Mouse (Mus musculus) E14TG2a.4 (cell line): ENCODE measurements around the gene Myo1h.
A peak's percentile ranks its signal among the peaks of the same experiment; 100 is the strongest.

Experiments used
- H3K27me3 ChIP-seq: 2 replicates; pipeline ENCODE4 v1.6.1; 2014; ENCODE audit warnings: low read length, control low read depth; ENCODE audit not compliant: insufficient read depth
- H3K36me3 ChIP-seq: 2 replicates; pipeline ENCODE4 v1.6.1; 2014; ENCODE audit warnings: low read length, control low read depth; ENCODE audit not compliant: insufficient read depth
- H3K4me1 ChIP-seq: replicated peaks from 2 replicates; pipeline ENCODE4 v1.6.1; 2014; ENCODE audit warnings: low read depth, low read length, control low read depth
- H3K4me3 ChIP-seq: replicated peaks from 2 replicates; pipeline ENCODE4 v1.5.1; 2014; ENCODE audit warnings: mild to moderate bottlenecking, low read length
- H3K9me3 ChIP-seq: 2 replicates; pipeline ENCODE4 v1.6.1; 2014; ENCODE audit warnings: low read length, control low read depth
- CTCF ChIP-seq: conservative IDR thresholded peaks from 2 replicates; pipeline ENCODE4 v1.5.1; 2014; ENCODE audit warnings: low read length
- NANOG ChIP-seq: IDR thresholded peaks from 2 replicates; pipeline ENCODE4 v1.6.1; 2014; ENCODE audit warnings: borderline replicate concordance, low read length, mixed read lengths
- POU5F1 ChIP-seq: IDR thresholded peaks from 2 replicates; pipeline ENCODE4 v1.6.1; 2014; ENCODE audit warnings: low read length, borderline replicate concordance

Gene Myo1h

GRCm38 (mm10) chr5:114269499-114269898 is 19.5 kb upstream of the Myo1h start:
- TF ChIP-seq NANOG, result no peak
- H3K36me3 ChIP-seq, result no peaks in the 10 kb centered on the region
- peaks cover 63% of the 10 kb centered on the region for H3K4me1 ChIP-seq
- no peak overlapping the region for H3K4me3 ChIP-seq
- no peaks in the 10 kb centered on the region for H3K9me3 ChIP-seq
- H3K27me3 ChIP-seq, result peaks cover 48% of the 10 kb centered on the region

DNA sequence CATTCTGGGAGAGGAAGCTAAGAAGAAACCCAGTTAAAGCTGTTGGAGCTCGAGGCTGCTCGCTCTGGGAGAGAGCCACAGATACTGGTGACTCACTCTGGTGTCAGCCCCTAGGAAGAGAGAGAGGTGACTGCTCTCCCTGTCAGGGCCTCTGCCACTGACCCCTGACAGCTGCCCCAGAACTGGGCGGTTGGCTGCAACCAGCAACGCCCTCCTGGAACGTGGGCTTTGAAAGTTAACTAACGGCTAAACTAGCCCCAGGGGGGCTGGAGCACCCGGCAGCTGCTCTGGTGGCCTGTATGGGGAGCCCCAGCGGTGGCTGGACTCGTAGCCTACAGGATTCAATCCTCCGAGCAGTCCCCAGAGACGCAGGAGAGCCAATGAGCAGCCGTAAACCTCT is 19.0 kb upstream of the Myo1h start:
- peaks cover 53% of the 10 kb centered on the region for H3K27me3 ChIP-seq
- H3K36me3 ChIP-seq, result no peaks in the 10 kb centered on the region
- H3K9me3 ChIP-seq, result no peaks in the 10 kb centered on the region
- H3K4me3 ChIP-seq, result no peak overlapping the region
- TF ChIP-seq CTCF (no peak), NANOG (no peak), POU5F1 (no peak)
- H3K4me1 ChIP-seq, result peaks cover 68% of the 10 kb centered on the region

DNA sequence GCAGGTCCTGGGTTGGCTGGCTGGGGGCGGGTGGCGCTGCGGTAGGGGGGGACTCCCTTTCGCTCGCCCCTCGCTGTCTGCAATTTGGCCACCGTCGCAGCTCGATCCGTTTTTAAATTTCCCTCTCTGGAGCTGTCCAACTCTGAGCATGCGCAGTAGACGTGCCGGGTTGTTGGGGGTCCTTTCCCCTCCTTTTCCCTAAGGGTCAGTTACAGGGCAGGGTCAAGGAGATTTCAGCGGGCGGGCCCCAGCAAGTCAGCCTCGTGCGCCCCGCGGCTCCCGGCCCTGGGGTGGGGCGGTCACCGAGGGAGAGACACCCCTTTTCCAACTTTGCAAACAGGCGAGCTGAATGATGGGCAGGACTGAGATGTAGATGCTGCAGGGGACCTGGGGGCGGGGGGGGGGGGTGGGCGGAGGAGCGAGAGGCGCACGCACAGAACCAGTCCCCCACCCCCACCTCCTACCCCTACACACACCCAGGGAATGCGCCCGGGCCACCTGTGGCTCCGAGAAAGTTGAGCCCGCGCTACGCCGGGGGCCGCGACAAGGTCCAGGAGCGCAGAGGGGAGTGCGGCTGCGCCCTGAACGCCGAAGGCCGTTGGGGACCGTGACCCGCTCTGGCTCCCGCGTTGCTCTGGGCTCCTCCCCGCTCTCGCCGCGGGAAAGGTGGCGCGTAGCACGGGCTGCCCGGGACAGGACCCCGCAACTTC is 15.1 kb upstream of the Myo1h start, which contains the start of gene Foxn4:
Gene Foxn4, minus strand, starts transcription at position 115 of the 710 bp plus-strand sequence.
- TF ChIP-seq NANOG (no peak), POU5F1 (no peak), CTCF (no peak)
- H3K4me3 ChIP-seq, result peak within 1 kb of the TSS; percentile 82
- H3K27me3 ChIP-seq, result peaks cover 66% of the 10 kb centered on the region
- H3K9me3 ChIP-seq, result no peaks in the 10 kb centered on the region
- no peaks in the 10 kb centered on the region for H3K36me3 ChIP-seq
- peaks cover 83% of the 10 kb centered on the region for H3K4me1 ChIP-seq

GRCm38 (mm10) chr5:114275339-114275738 is 13.6 kb upstream of the Myo1h start:
- H3K27me3 ChIP-seq, result peaks cover 61% of the 10 kb centered on the region
- H3K4me3 ChIP-seq, result 0 out of 2 replicates have a peak overlapping the region, but pooled peaks have one; percentile 13
- TF ChIP-seq CTCF (no peak), NANOG (0 out of 2 replicates have a peak, but pooled peaks have one; percentile 5)
- no peaks in the 10 kb centered on the region for H3K9me3 ChIP-seq
- peaks cover 69% of the 10 kb centered on the region for H3K4me1 ChIP-seq
- no peaks in the 10 kb centered on the region for H3K36me3 ChIP-seq

DNA sequence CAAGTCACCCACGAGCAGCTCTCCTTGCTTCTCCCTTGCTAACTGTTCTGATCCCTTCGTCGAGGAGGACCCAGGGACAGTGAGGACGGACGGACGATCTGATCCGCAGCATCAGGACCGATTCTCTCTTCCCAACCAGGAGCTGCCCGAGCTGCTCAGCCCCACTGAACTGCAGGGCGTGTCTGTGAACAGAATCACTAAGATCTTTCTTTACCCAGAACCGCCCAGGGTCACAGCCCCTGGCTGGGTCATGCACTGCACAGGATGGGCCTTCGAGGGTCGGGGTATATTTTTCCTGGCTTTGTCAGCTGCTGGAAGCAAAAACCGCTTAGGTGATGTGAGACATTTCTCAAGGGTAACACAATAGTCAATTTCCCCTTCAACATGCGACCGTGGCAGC is 13.0 kb upstream of the Myo1h start:
- TF ChIP-seq NANOG (no peak), POU5F1 (no peak), CTCF (no peak)
- H3K4me3 ChIP-seq, result 0 out of 2 replicates have a peak overlapping the region, but pooled peaks have one; percentile 13

GRCm38 (mm10) chr5:114279382-114280143 is 9.4 kb upstream of the Myo1h start:
- no peak for TF ChIP-seq POU5F1
- no peak for TF ChIP-seq NANOG
- TF ChIP-seq CTCF, result no peak
- no peaks in the 10 kb centered on the region for H3K36me3 ChIP-seq
- peaks cover 34% of the 10 kb centered on the region for H3K27me3 ChIP-seq
- no peaks in the 10 kb centered on the region for H3K9me3 ChIP-seq
- peaks cover 33% of the 10 kb centered on the region for H3K4me1 ChIP-seq
- H3K4me3 ChIP-seq, result no peak overlapping the region

More for the DNA sequence above, 13.0 kb upstream of the Myo1h start:
- Histone ChIP-seq H3K36me3 (no peaks in the 10 kb centered on the region), H3K27me3 (peaks cover 58% of the 10 kb centered on the region), H3K4me1 (peaks cover 62% of the 10 kb centered on the region), H3K9me3 (no peaks in the 10 kb centered on the region)

GRCm38 (mm10) chr5:114282346-114282745 is 6.6 kb upstream of the Myo1h start:
- Histone ChIP-seq H3K9me3 (no peaks in the 10 kb centered on the region), H3K36me3 (no peaks in the 10 kb centered on the region), H3K4me1 (peaks cover 23% of the 10 kb centered on the region), H3K27me3 (peaks cover 9% of the 10 kb centered on the region; the same call in 1 of the 2 replicates), H3K4me3 (no peak overlapping the region)
- TF ChIP-seq POU5F1, result no peak
- no peak for TF ChIP-seq NANOG
- TF ChIP-seq CTCF, result no peak

GRCm38 (mm10) chr5:114284604-114285397 is 4.2 kb upstream of the Myo1h start:
- Histone ChIP-seq H3K27me3 (peaks cover 25% of the 10 kb centered on the region), H3K36me3 (no peaks in the 10 kb centered on the region), H3K4me1 (peaks cover 38% of the 10 kb centered on the region), H3K9me3 (no peaks in the 10 kb centered on the region), H3K4me3 (no peak overlapping the region)
- TF ChIP-seq NANOG (no peak), POU5F1 (no peak), CTCF (no peak)
